Mouse (Mus musculus): ENCODE data around the gene Btbd35f17. TPM values are rescaled to one million over a fixed set of nuclear protein-coding genes. Genes with fewer than 3 reads are reported as not detected.

Gene Btbd35f17
- total RNA-seq (2023), result not detected in 4 replicates

DNA sequence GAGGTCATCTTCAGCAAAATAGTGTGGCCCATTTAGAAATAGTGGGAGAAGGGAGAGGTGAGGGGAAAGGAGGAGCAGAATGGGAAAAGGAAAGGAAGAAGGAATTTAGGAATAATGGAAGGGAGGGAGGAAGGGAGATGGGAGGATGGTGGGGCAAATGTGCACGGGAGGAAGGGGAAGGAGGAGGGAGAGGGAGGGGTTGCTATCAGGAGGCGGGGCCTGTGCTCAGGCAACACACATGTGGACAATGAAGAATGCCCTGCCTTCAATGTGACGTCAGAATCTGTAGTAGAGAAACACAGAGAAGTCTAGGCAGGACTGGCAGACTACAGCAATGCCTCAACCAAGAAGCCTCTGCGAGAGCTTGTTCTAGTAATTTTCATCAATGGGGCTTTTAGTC, at the start of gene Btbd35f17:
TSS of gene Btbd35f17 (plus strand) at position 301 of the 400 bp plus-strand sequence.

Other genes with a start within 250 kb of the Btbd35f17 start
- not detected in 4 replicates for gene Btbd35f28, start 174.1 kb upstream of the Btbd35f17 start, total RNA-seq (2023)
- gene Btbd35f20, start 79.4 kb upstream of the Btbd35f17 start, total RNA-seq (2023), result not detected in 4 replicates